Mouse (Mus musculus) retina, embryonic 14.5 days (tissue): ENCODE results near the gene Gm9745.
"Not testable (repeated sequence)": the region's sequence is repeated elsewhere in the genome, so short reads cannot be mapped to it uniquely, and the experiment has no call there.

ENCODE experiments used
- DNase-seq: peaks from one replicate; pipeline ENCODE4 v3.0.0-alpha.2; 2015; ENCODE audit warnings: low spot score

Gm9745 gene

DNA sequence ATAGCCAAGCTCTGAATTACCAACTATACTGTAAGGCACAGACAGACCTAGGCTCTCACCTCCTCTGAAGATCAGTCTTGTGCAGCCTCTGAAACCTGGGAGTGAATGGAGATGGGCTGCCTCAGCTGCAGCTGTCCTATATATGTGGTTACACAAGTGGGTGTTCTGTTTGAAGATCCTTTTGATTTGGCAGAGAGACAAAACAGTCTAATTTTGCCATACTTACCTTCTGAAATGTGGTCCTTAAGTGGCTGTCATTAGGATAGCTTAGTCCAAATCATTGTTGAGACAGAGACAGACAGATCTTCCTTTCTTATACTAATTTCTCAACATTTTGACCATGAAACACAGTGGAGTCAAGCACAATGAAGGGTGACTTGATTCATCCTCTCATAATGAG is at the start of gene Gm9745:
Gene Gm9745, minus strand, starts transcription at position 101 of the 400 bp plus-strand sequence.
- DNase-seq, result not testable (repeated sequence)

DNA sequence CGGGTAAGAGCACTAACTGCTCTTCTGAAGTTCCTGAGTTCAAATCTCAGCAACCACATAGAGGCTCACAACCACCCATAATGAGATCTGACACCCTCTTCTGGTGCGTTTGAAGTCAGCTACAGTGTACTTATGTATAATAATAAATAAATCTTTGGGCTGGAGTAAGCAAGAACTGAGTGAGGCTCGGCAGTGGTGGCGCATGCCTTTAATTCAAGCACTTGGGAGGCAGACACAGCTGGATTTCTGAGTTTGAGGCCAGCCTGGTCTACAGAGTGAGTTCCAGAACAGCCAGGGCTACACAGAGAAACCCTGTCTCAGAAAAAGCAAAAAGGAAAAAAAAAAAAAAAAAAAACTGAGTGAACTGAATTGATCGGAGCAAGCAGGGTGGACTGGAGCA is 49.2 kb upstream of the Gm9745 start:
- DNase-seq, result not testable (repeated sequence)

DNA sequence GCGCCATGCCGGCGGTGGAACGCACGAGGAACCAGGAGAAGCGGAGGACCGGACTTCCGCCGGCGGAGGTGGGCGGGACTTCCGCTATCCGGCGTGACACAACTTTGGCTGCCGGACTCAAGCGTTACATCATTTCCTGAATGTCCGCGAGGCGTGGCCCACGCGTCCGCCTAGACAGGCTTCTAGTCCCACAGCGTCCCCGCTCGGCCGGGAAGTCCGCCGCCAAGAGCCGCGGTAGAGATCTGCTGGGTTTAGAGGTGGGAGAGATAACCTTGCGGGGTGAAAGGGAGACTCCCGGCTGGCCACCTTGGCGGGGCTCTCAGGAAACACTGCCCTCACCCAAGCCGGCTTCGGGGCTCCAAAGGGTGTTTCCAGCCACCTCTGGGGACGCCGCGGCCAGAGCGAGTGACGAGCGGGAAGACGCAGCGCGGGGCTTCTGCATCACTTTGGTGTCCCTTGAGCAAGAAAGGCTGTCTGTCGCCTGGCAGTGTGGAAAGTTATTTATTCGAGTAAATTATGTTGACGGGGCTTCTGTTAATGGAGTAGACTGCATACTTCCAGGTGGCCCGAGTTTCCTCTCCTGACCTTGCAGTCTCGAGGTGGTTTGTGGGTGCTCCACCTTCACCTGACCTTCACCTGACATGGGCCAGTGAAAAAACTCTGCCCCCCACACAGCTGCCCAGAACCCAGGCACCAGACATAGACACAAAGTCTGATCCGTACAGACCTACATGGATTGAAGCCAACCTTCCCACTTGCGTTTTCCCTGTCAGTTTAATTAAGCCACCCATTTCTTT is 48.2 kb upstream of the Gm9745 start, which contains the start of gene Gtpbp4:
Gene Gtpbp4, minus strand, starts transcription at position 94 of the 797 bp plus-strand sequence.
- peak; percentile 98 for DNase-seq

DNA sequence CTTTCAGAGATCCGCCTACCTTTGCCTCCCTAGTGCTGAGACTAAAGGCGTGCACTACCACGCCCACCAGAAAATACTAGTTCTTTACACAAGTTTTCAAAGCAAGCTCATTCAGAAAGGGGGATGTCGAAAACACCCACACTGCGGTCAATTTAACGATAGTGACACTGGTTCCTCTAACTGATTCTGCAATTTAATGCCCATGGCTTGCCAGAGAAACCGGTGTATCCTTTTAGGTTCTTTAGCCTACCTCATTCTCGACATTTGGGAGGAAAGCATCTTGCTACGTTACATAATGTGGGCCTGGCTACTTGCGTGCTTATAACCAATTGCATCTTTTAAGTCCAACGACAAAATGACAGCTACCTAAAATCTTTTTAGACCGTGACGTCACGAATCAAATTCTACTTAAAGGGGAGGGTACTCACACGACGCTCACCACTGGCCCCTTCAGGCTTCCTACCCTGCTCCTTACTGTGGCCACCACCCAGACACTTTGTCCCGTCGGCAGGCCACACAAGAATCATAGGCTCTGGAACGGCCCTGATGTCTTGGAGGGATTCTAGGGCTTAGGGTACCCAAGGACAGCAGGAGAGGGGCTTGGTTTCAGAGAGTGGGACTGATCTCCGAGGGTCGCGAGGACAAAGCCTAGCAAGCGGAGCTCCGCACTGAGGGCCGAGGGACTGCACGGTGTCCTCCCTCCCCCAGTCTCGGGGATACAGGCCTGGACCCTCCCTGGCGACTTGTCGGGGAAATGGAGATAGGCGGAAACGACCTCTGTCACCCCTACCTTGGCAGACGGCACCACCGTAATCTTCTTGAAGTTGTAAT is 47.3 kb upstream of the Gm9745 start:
- DNase-seq, result peak; percentile 62

DNA sequence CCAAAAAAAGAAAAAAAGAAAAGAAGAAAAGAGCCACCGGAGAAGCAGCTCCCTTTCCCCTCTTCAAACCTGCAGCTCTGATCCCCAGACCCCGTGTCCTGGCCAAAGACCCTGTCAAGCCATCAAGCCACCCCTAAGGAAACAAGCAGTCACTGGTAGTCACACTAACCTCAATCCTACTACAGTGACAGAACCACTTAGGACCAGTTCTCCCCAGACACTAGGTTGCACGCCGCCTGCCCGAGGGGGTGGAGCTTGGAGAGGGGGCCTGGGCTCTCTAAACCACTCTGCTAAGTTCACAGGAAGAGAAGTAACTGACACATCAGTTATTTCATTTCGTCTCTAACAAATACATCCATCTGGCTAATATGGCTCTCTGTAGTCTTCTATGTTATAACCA is 44.2 kb upstream of the Gm9745 start:
- DNase-seq, result no peak

DNA sequence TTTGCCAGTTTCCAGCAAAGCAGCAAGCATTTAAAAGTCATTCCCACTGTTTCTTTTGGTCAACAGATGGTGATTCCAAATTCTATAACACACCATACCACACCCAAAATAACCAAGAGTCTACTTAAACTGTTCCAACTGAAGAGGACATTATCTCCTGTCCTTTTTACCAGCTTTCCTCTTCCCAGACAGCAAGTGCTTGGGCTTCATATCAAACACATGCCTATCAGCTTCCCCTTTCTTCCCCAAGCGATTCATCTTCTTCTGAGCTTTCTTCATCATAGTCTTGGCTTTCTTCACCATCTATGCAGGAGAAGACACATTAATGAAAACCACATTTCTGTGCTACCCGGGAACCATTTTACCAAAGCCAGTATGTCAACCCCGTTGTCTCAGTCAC is 24.9 kb upstream of the Gm9745 start:
- no peak for DNase-seq

DNA sequence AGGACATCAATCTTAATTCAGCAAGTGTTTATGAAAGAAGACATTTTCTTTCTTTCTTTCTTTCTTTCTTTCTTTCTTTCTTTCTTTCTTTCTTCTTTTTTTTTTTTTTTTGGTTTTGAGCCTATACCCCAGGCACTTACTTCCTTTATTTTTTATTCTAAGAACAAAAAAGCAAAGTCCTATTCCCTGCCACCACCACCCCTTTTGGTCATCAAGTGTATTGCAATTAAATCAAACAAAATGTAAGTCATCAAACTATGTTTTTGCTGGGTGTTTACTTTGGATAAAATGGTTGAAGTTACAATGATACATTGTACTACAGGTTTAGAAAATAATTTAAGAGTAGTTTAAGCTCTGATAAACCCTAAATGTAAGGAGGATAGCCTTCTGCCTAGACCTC is 24.3 kb upstream of the Gm9745 start:
- no peak for DNase-seq

DNA sequence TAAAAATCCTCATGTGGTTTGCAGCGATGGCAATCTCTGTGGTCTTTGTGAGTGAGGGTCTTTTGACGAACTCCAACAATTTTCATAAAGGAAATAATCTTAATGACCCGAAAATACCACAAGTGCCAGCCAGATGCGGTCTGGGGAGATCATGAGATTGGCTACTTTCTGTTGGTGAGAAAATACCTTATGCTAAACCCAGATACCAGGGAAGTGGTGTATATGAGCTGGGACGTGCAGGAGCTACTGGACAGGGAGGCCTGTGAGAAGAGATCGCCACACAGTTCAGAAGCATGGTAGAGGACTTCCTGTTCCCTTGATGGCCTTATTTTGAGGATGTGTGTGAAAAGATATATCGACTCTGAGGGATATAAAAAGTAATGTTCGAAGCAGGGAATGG is 19.7 kb upstream of the Gm9745 start:
- no peak for DNase-seq

DNA sequence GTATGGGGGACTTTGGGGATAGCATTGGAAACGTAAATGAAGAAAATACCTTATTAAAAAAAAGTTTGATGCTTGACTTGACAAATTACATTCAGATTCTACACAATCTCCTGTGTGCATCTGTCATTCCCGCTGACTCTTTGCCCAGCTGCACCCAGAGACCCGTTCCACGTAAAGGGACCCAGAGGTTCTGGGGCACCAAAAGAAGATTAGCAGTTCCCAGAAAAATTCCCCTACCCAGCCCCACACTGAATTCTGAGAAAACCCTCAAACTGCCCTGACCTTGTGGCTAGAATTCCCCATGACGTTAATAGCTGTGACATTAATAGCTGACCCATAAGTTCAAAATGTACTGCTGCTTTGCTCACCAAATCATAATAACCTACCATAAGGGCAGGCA is 17.2 kb upstream of the Gm9745 start:
- no peak for DNase-seq

DNA sequence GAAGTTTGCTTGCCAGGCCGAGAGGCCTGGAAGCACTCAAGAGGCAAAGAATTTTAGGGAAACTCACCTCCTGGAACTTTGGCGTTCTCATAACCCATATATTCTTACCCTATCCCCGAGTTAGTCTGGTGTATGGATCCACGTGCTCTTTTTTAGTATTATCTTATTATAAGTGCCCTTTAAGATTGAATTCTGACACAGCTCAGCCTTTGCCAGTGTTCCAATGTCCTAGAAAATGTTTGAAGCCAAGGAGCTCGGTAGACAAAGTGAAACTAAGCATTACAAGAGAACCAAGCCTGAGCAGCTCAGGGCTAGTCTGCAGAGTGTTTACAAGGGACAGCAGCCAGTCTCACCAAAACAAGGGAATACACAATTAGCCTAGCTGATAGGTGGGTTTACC is 14.2 kb upstream of the Gm9745 start:
- DNase-seq, result not testable (repeated sequence)

DNA sequence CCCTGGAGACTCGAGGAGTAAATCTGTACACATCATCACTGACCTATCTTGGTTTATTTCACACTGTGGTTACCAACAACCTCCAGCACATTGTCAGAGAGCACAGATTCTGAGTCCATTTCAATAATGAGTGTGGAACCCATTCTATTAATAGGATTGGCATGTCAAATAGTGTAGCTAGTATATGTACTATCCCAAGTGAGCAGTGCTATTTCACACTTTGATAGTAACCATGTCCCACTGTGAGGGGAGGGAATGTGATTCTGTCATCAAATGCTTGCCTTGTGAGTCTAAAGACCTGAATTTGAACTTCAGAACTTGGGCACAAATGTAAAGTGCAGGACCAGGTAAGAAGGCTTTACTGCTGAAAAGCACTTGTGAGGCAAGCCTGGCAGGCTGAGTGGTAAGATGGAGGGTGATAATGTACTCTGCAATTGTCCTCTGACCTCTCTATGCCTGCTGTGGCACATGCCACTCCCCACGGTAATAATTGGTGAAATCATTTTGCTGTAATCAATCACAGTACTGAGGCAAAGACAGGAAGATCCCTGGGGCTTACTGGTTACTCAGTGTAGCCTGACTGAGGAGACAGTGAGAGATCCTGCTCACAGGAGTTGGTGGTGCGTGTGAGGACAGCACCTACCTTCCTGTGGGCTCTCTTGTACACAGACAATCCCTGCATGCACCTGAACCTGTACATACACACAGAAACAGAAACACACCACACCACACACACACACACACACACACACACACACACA is 13.3 kb upstream of the Gm9745 start:
- not testable (repeated sequence) for DNase-seq

DNA sequence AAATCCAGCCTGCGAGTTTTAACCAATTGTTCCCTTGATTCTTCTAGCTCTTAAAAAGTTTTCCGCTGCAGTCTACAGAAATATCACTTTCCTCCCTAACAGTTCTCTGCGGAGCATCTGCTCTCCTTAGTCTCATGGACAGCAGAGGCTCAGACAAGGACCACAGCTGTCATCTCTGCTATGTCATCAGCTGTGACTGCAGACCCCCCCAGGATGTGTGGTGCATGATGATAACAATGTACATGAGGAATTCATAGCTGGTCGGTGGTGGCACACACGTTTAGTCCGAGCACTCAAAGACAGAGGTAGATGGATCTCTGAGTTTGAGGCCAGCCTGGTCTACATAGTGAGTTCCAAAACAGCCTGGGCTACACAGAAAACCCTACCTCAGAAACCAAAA is 11.5 kb upstream of the Gm9745 start:
- not testable (repeated sequence) for DNase-seq

DNA sequence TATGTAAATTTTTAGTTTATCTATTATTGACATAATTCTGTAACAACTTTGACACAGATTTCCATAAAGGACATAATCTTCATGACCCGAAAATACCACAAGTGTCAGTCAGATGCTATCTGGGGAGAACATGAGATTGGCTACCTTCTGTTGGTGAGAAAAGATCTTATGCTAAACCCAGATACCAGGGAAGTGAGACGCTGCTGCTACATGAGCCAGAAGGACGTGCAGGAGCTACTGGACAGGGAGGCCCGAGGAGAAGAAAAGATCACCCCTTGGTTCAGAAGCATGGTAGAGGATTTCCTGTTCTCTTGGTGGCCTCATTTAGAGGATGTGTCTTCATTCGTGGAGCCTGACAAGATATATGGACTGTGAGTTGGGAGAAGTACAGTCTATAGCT is 11.0 kb upstream of the Gm9745 start:
- not testable (repeated sequence) for DNase-seq

DNA sequence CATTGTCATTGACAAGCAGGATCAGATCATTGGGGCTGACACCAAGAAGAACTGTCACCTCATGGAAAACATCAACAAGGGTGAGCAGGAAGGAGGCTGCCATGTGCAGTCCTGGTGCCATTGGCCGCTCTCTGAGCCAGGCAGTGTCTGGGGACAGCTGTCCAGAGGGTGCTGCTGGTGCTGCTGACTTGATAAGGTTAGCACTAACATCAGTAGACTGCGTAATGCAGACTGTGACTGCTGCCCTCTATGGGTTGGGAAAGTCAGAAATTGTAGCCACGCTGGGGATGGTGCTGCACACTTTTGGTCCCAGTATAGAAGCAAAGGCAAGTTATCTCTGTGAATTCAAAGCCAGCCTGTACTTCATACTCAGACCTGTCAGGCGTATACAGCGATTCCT is 8.8 kb upstream of the Gm9745 start:
- not testable (repeated sequence) for DNase-seq

DNA sequence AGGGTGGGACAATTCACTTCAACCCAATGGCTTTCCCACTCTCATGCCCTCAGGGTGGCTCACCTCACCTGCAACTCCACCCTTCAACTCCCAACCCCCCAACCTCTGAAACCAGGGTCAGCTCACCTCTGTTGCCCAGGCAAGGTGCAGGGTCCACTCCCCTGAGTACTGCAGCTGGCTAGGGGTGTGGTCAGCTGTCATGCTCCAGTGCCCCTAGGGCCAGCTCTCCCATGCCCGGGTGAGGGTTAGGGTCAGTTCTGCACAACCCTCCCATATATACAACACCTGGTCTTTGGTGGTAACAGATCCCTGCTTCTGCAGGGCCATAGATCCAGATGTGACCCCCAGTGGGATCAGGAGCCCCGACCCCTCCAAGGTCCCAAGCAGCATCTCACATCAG is 7.1 kb upstream of the Gm9745 start:
- not testable (repeated sequence) for DNase-seq

DNA sequence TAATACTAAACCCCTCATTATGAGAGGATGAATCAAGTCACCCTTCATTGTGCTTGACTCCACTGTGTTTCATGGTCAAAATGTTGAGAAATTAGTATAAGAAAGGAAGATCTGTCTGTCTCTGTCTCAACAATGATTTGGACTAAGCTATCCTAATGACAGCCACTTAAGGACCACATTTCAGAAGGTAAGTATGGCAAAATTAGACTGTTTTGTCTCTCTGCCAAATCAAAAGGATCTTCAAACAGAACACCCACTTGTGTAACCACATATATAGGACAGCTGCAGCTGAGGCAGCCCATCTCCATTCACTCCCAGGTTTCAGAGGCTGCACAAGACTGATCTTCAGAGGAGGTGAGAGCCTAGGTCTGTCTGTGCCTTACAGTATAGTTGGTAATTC is 4.5 kb upstream of the Gm9745 start, which contains the start of gene Idi2:
Gene Idi2, plus strand, starts transcription at position 301 of the 400 bp plus-strand sequence.
- DNase-seq, result not testable (repeated sequence)

DNA sequence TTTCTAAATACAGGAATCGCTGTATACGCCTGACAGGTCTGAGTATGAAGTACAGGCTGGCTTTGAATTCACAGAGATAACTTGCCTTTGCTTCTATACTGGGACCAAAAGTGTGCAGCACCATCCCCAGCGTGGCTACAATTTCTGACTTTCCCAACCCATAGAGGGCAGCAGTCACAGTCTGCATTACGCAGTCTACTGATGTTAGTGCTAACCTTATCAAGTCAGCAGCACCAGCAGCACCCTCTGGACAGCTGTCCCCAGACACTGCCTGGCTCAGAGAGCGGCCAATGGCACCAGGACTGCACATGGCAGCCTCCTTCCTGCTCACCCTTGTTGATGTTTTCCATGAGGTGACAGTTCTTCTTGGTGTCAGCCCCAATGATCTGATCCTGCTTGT is 4.2 kb downstream of the Gm9745 start:
- not testable (repeated sequence) for DNase-seq

DNA sequence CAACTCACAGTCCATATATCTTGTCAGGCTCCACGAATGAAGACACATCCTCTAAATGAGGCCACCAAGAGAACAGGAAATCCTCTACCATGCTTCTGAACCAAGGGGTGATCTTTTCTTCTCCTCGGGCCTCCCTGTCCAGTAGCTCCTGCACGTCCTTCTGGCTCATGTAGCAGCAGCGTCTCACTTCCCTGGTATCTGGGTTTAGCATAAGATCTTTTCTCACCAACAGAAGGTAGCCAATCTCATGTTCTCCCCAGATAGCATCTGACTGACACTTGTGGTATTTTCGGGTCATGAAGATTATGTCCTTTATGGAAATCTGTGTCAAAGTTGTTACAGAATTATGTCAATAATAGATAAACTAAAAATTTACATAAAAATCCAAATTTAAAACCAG is 6.3 kb downstream of the Gm9745 start:
- DNase-seq, result not testable (repeated sequence)

DNA sequence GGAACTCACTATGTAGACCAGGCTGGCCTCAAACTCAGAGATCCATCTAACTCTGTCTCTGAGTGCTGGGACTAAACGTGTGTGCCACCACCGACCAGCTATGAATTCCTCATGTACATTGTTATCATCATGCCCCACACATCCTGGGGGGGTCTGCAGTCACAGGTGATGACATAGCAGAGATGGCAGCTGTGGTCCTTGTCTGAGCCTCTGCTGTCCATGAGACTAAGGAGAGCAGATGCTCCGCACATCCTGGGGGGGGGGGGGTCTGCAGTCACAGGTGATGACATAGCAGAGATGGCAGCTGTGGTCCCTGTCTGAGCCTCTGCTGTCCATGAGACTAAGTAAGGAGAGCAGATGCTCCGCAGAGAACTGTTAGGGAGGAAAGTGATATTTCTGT is 6.9 kb downstream of the Gm9745 start:
- not testable (repeated sequence) for DNase-seq

DNA sequence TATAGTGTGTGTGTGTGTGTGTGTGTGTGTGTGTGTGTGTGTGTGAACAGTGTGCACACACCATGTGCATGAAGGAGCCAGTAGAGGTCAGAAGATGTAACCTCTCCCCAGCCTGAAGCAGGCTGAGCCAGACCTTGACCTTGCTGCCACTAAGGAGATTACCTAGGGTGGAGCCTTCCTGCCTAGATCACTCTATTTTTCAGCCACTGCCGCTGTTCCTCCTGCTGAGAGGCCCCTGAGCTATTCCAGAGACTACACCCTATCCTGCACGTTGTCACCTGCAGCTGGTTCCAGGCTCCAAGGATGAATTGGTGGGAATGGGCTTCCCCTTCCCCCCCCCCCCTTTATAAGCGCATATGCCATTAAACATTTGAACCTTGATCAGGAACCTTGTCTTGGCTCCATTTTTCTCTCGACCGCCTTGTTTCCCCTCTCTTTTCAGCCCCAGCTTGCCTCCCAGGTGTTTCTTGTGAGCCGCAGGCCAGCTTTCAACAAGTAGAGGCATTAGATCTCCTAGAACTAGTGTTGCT is 10.4 kb downstream of the Gm9745 start:
- not testable (repeated sequence) for DNase-seq

DNA sequence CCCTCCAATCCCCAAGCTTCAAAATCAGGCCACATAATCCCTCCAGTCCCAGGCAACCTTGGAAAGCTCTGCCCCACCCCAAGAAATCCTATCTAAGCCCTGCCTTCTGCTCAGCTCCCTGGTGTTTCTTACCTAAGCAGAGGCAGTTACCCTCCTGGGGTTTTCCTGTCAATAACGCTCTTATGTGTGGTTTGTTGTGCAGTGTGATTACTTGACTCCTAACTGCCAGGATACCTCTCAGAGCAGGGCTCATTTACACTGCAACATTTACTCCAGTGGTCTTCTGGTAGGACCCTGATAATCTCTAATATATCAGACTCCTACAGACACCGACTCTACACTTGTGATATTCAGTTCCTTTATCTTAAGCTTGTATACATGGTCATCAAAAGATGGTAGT is 14.5 kb downstream of the Gm9745 start:
- no peak for DNase-seq

DNA sequence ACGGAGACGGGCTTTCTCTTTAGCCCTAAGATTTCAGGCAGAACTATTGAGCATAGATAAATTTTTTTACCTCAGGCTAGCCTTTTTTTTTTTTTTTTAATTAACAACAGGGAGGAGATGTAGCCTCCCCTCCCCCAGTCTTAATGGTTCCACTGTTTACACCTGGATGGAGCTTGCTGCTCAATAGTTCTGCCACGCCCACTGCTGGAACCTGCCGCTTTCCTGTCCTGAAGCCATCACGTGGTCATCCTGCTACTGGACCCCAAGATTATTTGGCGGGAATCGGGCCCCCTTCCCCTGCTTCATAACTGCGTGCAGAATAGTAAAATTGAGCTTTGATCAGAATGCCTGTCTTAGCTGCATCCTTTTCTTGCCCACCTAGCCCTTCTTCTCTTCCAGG is 34.1 kb downstream of the Gm9745 start:
- not testable (repeated sequence) for DNase-seq
